Mouse (Mus musculus) cerebellum, adult 11 months (tissue): Measurements from ENCODE around the gene Anln.
A peak's percentile ranks its signal among the peaks of the same experiment; 100 is the strongest.
"Not testable (repeated sequence)": the region's sequence is repeated elsewhere in the genome, so short reads cannot be mapped to it uniquely, and the experiment has no call there.

ENCODE experiments used
- DNase-seq: peaks from one replicate; pipeline ENCODE4 v3.0.0; 2022

Anln gene

DNA sequence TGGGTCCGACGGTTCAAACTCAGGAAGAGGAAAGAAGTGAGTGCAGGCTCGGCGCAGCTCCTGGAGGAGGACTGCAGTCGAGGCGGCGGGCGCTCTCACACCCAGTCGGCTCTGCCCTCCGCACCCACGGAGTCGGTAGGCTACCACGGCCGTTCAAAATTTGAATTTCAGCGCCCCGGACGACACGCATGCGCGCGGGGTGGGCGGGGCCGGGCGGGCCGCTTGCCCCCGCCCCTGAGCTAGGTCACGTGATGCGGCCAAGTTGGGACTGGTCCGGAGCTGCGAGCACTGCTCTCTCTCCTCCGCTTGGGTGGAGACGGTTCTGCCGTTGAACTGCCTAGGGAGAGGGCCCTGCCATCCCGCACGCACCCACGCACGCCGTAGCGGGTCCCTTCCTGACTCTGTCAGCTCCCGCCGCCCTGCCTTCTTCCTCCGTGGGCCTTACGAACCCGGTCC is at the start of gene Anln:
TSS of gene Anln (minus strand) at position 168 of the 456 bp plus-strand sequence.
- DNase-seq: peak; percentile 78

DNA sequence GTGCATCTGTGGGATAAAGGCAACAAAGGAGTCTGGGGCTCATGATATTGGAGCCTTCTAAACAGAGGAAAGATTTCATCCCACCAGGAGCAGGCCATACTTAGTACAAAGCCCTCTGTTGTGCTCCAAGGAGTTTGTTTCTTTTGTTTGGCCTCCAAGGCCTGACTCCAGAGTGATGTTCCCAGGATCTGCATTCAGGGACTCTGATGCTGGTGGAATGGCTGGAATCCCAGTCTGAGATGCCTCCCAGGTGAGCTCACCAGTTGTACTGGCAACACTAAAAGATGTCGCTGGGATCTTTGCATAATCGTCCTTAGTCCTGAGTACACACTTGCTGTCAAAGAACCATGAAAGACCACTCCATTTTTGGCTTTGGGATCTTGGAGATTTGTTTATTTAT is 45.1 kb upstream of the Anln start:
- DNase-seq: no peak

DNA sequence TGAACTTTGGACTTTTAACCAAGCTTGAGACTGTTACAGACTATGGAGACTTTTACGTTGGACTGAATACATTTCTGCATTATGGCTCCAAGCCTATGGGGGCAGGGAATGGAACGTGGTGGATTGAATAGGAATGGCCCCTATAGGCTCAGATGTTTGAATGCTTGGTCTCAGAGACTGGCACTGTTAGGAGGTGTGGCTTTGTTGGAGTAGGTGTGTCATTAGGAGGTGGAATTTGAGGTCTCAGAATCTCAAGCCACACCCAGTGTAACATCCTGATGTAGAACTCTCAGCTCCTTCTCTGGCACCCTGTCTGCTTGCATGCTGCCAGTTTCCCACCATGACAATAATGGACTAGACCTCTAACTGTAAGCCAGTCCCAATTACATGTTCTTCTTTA is 44.2 kb upstream of the Anln start:
- no peak for DNase-seq

DNA sequence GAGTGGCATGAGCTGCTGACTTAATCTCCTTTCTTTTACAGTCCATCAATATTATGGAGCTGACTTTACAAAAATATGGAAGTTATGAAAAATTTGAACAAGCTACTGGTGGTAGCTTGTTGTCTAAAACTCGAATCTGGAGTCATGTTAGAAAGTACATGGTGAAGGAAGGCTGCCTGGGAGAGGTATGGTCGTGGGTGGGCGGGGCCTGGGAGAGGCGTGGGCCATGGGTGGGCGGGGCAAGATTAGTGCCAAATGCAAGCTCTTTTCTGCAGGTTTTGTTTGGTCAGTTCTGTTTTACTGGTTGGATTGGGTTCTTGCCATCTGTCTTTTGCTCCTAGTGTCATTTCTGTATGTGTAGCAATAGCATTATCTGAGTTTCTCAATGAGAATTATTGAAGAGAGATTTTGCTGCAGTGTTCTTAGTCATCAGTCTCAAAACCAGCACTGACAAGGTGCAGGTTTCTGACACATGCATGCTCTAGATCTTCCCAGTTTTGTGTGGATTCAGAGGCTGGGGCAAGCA is 41.4 kb upstream of the Anln start:
- DNase-seq: no peak

DNA sequence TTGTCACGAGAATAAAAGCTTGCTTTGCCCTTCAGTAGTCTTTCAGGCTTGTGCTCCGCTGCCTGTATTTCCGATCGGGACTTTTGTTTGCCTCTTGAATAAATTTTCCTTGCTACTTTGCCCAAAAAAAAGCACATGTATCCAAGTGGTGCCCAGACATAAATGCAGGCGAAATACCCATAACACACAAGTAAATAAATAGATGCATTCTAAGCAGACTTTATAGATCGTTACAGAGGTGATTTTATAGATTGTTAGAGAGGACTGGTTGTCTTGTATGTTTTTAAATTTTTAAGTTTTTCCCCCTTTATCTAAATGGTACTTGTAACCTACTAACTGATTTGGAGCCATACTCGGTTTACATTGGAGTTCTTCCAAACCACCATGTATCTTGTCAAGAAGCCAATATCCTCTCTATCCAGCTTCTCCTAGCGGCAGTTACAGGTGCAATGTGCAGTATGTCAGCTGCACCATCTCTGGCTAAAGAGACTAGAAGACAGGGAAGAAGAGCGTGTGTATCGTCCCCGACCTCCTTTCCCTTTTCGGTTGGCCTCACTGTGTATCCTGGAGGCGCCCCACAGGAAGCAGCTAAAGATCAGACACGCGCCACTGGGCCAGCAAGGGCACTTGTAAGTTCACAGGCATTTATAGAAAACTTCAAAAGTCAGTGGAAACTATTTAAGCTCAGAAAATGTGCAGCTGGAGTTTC is 40.7 kb upstream of the Anln start:
- no peak for DNase-seq

DNA sequence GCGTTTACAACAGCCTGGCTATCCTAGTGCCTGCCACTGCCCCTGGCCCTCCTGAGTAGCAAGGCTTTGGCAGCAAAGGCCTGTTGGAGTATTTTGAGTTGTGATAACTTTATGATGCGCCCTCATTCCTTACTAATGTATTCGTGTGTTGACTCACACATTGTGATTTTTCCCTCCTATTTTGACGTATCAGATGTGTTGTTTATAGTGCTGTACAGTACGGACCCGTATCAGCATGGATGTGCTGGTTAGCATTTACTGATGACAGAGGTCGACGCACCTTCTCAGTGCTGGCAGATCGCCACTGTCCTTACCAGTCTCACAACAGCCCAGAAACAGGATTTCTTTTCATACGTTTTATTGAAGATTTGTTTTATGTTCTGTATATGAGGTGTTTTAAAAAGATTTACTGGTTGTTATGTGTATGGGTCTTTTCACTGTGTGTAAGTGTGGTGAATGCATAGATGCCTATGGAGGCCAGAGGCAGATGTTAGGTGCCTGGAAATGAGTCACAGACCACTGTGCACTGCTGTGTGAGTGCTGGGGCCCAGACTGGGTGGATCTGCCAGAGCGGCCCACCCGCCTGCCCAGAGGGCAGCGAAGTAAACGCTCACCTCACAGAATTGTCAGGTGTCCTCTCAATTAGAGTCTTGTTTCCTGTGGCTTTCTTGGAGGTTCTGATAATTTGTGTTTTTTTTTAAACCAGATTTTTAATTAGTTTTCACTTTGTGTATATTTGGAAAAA is 39.9 kb upstream of the Anln start:
- no peak for DNase-seq

DNA sequence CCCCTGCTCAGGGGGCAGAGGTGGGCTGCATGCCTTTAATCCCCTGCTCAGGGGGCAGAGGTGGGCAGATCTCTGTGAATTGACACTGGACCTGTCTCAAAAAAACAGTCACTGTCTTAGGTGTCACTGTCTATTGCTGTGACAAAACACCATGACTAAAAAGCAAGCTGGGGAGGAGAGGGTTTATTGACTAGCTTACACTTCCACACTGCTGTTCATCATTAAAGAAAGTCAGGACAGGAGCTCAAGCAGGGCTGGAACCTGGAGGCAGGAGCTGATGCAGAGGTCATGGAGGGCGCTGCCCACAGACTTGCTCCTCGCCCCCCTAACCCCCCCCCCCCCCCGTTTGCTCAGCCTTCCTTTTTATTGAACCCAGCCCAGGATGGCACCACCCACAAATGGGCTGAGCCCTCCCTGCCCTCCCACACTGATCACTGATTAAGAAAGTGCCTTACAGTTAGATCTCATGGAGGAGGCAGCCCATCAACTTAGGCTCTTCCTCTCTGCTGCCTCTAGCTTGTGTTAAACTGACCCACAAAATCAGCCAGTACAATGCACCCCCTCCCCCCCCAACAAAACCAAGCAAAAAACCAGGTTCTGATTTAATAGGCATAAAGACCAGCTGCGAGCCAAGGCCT is 39.2 kb upstream of the Anln start:
- DNase-seq: no peak

DNA sequence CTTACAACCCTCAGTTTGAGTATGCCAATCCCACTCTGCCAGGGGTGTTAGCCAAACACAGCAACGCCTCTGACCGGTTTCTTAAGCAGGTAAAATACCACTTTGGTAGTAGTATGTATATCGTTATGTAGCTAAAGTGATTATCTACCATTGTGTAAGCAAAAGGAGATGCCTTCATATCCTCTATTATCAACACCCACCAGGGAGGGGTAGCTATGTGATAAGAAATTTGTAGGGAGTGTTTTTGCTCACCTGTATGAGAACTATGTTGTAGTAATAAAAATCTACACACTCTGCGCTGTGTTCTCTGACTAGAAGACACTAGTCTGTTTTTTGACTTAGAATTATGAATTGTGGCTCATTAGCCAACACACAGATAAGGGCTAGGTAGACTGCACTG is 35.7 kb upstream of the Anln start:
- no peak for DNase-seq

DNA sequence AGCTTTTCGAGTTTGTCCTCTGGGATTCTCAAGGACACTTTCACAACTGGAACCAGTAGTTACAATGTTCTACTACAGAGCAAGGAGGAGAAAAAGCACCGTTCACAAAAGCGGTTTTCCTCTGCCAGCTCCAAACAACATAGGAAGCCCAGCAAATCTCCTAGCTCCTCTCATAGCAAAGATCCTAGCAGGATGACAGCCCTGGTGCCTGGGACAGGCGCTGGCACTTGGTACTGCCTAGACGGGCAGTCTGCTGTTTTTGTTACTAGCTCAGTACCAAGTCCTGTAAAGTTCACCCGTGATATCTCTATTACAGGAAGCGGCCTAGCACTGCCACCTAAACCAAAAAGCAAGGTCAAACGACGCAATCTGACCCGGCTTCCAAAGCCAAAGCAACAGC is 35.2 kb upstream of the Anln start:
- no peak for DNase-seq

DNA sequence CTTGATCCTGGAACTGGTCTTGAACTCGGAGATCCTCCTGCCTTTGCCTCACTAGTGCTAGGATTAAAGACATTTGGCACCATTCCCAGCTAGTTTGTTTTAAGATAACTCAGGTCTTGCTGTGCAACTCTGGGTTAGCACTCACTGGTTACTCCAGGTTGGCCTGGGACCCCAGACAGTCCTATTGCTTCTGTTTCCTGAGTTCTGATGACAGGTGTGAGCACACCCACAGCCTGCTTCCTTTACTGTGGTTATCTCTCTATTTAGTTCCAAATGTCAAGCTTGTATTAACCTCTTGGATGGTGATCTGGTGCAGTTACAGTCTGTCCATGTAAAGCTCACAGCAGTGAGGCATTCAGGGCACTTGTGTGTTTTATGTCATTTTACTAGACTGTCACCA is 34.5 kb upstream of the Anln start:
- DNase-seq: no peak

DNA sequence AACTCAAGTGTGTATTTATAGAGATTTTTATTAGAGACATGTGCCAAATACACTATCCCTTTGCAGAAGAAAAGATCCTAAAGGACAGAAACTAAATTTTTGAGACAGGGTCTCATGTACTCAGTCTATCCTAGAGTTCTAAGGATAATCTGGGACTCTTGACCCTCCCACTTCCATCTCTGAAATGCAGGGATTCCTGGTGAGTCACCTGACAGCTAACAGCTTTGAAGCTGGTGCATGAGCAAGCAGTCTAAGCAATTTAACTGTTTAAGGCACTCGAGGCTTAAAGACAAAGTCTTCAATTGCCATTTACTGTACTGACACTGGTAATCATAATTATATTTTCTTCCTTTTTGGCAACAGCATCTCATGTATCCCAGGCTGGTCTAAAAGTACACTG is 33.6 kb upstream of the Anln start:
- DNase-seq: no peak

DNA sequence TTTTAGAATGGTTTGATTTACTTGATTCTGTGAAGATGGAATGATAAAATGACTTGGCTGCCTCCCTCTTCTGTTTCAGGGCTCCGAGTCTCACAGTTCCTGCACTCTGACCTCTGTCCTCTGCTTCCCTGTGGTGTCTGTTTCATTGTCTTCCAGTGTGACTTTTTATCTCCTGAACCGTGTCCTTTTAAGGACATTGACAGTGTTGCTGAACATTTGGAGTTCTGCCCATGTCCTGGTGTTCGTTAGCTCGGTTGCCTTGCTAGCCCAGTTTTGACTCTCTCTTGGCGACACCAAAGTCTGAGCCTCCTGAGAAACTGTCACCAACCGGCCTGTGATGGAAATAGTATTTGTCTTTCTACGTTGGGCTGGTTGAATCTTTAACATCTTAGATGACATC is 31.5 kb upstream of the Anln start:
- no peak for DNase-seq

DNA sequence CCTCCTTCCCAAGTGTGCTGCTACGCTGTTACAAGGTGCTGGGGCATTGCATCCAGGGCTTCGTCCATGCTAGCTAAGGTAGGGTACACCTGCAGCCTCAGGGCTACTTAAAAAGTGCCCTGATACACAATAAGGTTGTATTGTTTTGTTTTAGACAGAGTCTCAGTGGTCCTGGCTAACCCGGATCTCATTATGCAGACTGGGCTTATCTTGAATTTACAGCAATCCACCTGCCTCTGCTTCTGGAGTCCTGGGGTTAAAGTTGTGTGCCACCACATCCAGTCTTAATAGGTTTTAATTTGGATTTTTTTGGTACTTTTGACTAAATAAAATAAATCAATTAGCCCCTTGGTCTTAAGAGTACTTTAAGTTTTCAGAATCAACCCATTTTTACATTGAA is 30.9 kb upstream of the Anln start:
- no peak for DNase-seq

DNA sequence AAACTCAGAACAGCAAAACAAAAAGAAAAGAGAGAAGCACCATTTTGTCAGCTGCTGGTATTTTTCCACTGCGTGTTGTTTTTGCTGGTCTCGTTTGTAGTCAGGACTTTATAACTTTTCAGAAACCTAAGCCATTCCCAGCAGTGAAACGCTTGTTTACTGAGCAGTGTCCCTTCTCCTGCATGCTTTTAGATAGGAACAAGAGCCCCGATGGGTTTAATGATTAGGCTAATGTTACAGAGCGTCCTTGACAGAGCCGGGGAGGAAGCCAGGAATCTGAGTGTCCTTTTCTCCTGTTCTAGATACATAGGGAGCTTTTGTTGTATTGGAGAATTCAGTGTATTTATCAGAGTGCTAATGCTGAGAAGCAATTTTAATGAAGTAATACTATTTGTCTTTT is 28.6 kb upstream of the Anln start:
- DNase-seq: no peak

DNA sequence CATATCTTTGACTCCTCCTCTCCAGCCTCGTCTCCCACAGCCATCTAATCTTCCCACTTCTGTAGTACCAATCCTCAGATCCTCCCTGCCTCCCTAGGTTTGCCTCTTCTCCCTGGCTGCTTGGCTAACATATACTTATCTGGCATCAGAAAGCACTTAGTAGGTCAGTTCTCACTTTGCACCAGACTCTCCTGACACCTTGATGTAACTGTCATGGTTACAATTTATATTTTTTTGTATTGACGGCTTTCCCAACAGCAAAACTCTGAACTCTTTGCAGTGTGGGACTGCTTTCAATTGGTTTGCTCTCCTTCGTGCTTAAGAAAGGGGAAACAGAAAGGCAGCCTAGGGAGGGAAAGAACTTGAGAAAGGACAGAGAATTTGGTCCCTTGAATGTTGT is 27.2 kb upstream of the Anln start:
- no peak for DNase-seq

DNA sequence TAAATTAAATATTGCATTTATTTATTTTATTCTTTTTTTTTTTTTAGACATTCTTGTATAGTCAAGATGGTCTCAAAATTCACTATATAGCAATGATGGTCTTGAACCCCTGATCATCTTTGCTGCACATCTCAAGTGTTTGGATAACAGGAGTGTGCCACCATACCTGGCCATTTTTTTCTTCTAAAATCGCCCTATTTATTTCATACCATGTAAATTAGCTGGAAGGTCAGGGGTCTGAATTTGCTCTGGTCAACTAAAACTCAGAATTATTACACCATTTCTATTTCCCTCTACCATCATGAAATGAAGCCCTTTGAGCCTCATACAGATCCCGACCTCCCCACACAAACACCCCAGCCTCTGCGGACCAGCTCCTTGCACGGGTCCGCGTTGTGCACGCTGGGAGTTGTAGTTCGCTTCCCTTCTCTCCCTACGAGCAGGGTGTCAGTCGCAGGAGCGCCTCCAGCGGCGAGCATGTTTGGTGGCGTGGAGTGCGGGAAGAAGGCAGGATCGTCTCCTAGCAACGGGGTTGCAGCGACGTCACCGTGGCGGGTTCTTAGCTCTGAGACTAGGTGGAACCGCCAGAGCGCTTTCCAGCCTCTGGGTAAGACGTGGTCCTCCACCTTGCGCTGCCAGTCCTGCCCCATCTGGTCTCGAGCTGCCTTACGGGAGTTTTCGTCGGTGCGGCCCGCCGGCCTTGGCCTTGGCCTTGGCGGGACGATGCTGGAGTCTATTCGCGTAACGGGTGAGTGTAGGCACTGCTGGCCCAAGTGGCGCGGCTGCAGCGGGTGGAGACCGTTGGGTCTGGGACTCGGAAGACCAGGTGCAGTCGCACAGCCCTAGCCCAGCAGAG is 22.2 kb upstream of the Anln start, which contains the start of gene 9530077C05Rik:
TSS of gene 9530077C05Rik (plus strand) at position 512 of the 856 bp plus-strand sequence.
- peak; percentile 97 for DNase-seq

DNA sequence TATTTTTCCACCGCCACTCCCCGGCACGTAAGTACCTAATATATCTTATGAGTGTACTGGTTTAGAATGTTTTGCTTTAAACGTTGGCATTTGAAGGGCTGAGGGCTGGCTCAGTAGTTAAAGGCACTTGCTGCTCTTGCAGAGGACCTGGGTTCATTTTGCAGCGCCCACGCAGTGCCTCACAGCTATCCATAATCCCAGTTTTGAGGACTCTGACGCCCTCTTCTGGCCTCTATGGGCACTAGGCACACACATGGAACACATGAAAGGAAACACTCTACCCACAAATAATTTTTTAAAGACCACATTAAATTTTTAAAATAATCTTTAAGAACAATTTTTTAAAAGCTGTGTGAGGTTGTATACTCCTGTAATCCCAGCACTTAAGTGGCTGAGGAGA is 20.5 kb upstream of the Anln start:
- DNase-seq: no peak

DNA sequence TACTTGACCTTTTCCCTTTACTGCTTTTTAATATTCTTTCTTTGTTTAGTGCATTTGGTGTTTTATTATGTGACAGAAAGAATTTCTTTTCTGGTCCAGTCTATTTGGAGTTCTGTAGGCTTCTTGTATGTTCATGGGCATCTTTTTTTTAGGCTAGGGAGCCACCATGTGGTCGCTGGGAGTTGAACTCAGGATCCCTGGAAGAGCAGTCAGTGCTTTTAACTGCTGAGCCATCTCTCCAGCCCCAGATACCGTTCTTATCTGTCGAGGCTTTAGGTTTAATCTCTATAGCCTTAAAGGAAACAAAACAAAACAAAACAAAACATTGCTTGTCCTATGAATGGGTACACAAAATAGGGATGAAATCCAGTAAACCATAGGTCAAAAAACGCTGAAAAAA is 19.4 kb upstream of the Anln start:
- DNase-seq: not testable (repeated sequence)

DNA sequence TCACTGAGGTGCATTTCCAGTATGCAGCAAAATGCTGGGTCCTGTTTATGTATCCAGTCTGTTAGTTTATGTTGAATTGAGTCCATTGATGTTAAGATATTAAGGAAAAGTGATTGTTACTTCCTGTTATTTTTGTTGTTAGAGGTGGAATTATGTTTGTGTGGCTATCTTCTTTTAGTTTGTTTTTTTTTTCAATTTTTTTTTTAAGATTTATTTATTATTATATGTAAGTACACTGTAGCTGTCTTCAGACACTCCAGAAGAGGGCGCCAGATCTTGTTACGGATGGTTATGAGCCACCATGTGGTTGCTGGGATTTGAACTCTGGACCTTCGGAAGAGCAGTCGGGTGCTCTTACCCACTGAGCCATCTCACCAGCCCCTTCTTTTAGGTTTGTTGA is 18.6 kb upstream of the Anln start:
- not testable (repeated sequence) for DNase-seq

DNA sequence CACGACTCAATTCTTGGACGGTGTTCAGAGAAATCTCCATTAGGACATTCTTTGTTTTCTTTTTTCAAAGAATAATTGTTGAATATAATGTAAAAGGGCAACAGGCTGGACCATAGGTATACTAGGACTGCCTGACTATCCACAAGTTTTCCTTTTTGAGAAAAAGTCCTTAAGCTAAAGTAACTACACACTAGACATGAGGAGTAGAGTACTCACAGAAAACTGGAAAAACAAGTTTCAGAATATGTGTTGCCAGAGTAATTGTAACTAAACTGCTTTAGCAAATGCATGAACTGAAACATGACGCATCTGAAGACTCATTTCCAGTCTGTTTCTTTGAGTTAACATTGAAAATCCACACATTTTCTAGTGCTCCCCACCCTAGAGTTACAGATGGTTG is 16.4 kb upstream of the Anln start:
- no peak for DNase-seq

DNA sequence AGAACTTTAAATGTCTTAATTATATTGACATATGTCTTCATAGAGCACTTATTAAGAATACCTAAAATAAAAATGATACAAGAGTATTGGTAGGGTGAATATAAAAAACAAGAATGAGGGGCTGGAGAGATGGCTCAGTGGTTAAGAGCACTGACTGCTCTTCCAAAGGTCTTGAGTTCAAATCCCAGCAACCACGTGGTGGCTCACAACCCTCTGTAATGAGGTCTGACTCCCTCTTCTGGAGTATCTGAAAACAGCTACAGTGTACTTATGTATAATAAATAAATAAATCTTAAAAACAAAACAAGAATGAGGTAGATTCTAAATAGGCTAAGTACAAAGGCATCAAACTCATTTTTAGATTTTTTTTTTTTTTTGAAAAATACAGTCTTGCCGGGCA is 14.5 kb upstream of the Anln start:
- not testable (repeated sequence) for DNase-seq

DNA sequence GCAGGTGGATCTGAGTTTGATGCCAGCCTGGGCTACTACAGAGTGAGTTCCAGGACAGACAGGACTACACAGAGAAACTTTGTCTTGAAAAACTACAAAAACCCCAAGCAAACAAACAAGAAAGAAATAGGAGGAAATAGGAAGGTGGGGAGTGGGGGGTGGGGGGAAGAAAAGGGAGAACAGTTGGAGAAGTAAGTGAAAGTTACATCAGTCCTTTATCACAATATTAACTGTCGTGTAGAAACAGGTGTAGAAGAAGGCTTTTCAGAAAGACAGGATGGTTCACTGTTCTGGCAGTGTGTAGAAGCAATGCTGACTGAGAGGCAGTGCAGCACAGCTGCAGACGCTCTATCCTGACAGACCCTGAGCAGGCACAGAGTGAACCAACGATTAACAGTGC is 14.0 kb upstream of the Anln start:
- DNase-seq: no peak

DNA sequence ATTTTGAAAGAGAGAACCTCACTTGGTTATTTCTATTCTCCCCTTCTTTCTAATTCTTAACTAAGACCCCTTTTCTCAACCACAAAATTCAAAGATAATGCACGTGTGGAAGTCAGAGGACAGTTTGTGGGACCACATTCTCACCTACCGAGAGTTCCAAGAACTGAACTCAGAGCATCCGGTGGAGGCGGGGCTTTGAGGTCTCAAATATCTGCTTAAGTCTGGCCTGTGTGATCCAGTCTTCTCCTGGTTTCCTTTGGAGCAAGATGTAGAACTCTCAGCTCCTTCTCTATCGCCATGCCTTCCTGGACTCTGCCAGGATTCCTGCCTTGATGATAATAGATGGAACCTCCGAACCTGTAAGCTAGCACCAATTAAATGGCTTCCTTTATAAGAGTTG is 13.0 kb upstream of the Anln start:
- no peak for DNase-seq
